Mouse (Mus musculus): ENCODE data around the gene Gba2.
A peak's percentile ranks its signal among the peaks of the same experiment; 100 is the strongest.
"Not testable (repeated sequence)": the region's sequence is repeated elsewhere in the genome, so short reads cannot be mapped to it uniquely, and the experiment has no call there.

The Gba2 gene

DNA sequence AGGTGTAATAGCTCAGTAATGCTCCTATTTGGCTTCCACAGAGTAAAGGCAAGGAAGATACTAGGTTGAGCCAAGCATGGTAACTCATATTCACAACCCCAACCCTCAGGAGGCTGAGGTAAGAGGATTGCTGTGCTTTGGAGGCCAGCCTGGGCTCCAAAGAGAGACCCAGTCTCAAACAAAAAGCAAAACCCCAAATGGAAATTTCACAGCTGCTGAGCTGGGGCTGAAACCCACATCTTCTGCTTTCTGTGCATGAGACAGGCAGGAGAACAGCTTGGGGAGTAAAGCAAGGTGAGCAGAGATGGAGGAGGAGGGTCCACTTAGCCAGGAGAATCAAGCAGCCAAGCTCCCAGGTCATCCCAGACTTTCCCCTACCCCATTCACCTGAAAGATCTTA is 24.8 kb downstream of the Gba2 start:
- DNase-seq (ENCODE audit: low spot score): no peak

DNA sequence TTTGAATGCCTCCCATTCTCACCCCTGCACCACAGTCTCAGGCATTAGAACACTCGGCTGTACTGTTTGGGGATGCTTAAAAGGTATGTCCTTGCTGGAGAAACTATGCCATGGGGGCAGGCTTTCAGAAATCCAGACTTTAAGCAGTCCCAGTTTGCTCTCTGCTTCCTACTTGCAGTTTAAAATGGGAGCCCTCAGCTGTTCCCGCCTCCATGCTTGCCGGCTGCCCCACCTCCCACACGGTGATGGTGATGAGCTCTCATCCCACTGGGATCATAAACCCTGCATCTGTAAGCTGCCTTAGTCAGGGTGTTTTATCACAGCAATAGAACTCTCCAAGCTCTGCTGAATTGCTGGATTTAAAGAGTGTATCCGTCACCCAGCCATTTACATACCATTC is 26.2 kb downstream of the Gba2 start:
- DNase-seq (ENCODE audit: low spot score): no peak

- DNase-seq (ENCODE audit: low spot score): not testable (repeated sequence)
Measured at GRCm38 (mm10) chr4:43551854-43552253, 26.8 kb downstream of the Gba2 start.

DNA sequence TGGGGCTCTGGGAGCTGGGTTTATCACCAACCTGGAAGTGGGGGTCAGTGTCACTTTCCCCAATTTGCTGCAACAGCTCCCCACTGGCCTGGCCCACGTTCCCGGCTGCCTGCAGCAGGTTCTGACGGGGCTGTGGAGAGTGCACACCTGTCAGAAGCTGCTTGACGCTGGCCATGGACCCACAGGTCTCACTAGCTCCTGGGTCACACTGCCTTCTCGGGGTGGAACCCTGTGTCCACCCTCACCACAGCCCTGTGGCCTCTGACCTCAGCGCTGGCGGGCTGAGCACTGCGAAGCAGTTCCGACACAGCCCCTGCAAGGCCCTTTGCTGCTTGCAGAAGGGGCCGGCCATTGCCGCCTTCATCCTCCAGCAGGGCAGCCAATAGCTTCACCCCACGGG is 29.6 kb downstream of the Gba2 start:
- DNase-seq (ENCODE audit: low spot score): no peak

DNA sequence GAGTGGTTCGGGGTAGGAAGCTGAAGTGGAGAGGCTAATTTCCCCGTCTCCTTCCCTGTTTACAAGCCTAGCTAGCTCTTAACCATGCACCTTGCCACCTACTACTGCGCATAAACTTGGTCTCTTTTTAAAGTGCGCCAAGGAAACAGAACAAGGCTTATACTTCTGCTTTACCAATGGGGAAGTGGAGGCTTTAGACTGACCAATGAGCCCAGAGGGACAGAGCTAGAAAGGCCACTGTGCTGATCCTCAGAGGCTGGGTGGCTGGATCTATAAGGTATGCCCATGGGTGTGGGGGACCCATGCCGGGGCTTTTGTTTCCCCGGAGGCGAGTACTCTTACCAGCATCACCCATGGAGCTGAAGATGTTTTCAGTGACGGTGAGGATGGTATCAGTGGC is 31.5 kb downstream of the Gba2 start:
- DNase-seq (ENCODE audit: low spot score): no peak

DNA sequence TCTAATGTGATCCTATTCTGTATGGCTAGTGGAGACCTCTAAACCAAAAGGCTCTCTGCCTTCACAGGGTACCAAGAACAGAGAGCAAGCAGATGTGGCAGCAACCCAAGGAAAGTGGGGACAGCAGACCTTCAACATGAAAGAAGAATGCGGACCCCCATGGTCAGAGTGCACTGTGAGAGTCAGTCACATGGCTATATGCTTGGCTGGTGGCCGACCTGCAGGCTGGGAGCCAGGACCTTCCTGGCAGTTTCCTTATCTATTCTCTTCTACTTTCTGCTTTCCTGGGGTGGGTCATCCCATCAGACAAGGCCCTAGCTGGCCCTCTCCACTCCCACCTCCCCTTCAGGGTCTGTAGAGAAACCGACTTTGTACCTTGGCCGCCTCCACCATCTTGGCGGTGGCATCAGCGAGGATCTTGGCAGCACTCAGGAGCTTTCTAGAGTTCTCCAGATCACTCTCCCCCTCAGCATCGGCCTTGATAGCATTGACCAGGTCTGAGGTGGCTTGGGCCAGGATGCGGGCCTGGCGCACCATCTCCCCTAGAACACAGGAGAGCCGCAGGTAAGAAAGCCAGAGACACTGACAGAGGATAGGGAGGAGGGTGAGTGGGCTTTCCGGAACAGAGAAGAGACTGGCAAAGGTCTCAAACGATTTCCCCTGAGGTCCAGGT is 32.2 kb downstream of the Gba2 start:
- no peak for DNase-seq (ENCODE audit: low spot score)

GRCm38 (mm10) chr4:43542044-43542443 is 36.6 kb downstream of the Gba2 start:
- no peak for DNase-seq (ENCODE audit: low spot score)

DNA sequence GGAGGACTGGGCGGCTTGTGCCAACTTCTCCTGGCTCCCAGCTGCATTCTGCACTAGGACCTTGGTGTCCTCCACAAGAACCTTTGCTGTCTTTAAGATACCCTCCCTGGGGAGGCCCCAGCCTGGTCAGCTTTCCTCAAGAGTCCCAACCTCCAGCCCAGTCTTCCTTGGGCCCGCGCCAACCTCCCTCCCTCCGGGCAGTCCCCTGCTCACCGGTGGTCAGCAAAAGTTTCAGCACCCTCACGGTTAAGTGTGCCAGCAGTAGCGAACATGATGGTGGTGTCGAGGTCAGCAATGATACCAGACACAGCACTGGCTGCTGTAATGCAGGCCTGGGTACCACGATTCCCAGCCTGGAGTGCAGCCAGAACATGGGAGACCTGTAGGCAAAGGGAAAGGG is 42.6 kb downstream of the Gba2 start:
- DNase-seq (ENCODE audit: low spot score): no peak

DNA sequence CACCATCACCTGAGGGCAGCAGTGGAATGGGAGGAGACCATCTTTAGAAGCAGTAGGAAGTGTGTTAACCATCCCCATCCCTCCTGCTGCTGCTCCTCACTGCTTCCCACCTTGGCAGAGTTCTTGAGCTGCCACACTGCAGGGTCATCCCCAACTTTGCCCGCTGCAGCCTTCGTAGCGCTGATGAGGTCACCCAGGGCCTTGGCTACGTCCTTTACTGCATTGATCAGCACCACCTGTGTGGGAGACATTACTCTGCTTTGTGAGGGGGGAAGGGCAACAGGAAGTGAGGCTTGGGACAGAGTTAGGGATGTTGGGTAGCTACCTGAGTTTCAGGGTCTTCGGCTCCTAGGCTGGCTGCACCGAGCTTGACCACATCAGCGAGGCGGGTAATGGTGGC is 43.0 kb downstream of the Gba2 start:
- DNase-seq (ENCODE audit: low spot score): no peak

- no peak for DNase-seq (ENCODE audit: low spot score)
Measured at GRCm38 (mm10) chr4:43533270-43533669, 45.4 kb downstream of the Gba2 start.

GRCm38 (mm10) chr4:43530581-43530980 is 48.1 kb downstream of the Gba2 start:
- DNase-seq (ENCODE audit: low spot score): peak; percentile 66

- DNase-seq (ENCODE audit: low spot score): no peak
Measured at GRCm38 (mm10) chr4:43530081-43530501, 48.6 kb downstream of the Gba2 start.

- DNase-seq (ENCODE audit: low spot score): no peak
Measured at GRCm38 (mm10) chr4:43528487-43528886, 50.2 kb downstream of the Gba2 start.

- DNase-seq (ENCODE audit: low spot score): no peak
Measured at GRCm38 (mm10) chr4:43527880-43528279, 50.8 kb downstream of the Gba2 start.

GRCm38 (mm10) chr4:43519956-43520355 is 58.7 kb downstream of the Gba2 start:
- peak; percentile 92 for DNase-seq (ENCODE audit: low spot score)

- no peak for DNase-seq (ENCODE audit: low spot score)
Measured at GRCm38 (mm10) chr4:43519551-43519950, 59.1 kb downstream of the Gba2 start.
